Mouse (Mus musculus): ENCODE data around the gene Il10rb.

- no peak for TF ChIP-seq CTCF (IDR thresholded peaks at IDR 0.05; ENCODE audit: low read depth)
- TF ChIP-seq EP300 (optimal IDR thresholded peaks at IDR 0.05) = no peak
Measured at GRCm38 (mm10) chr16:91445566-91445965, 39.6 kb downstream of the Il10rb start.
